Mouse (Mus musculus) olfactory bulb, adult 2 months (tissue): ENCODE data around the gene Prelp. TPM values are rescaled to one million over a fixed set of nuclear protein-coding genes. Genes with fewer than 3 reads are reported as not detected.

Experiments used
- H3K27ac ChIP-seq: fragments of 200-500 bp; 2 replicates; pipeline ENCODE4 v1.5.1; 2012; ENCODE audit warnings: low read depth, low read length; ENCODE audit not compliant: insufficient read depth
- H3K4me1 ChIP-seq: fragments of 200-500 bp; 2 replicates; pipeline ENCODE4 v1.6.1; 2012; ENCODE audit warnings: low read length; ENCODE audit not compliant: control insufficient read depth, insufficient read depth
- H3K4me3 ChIP-seq: fragments of 200-500 bp; 2 replicates; pipeline ENCODE4 v1.5.1; 2012; ENCODE audit warnings: mild to moderate bottlenecking, low read depth, low read length, moderate library complexity; ENCODE audit not compliant: insufficient read depth
- CTCF ChIP-seq: fragments of 200-500 bp; IDR thresholded peaks from 2 replicates; pipeline ENCODE4 v1.5.1; 2012; ENCODE audit warnings: low read depth, mild to moderate bottlenecking, low read length, moderate library complexity; ENCODE audit not compliant: insufficient read depth
- POLR2A ChIP-seq: fragments of 200-500 bp; IDR thresholded peaks from 2 replicates; pipeline ENCODE4 v1.6.1; 2012; ENCODE audit warnings: mild to moderate bottlenecking, low read depth, low read length, moderate library complexity; ENCODE audit not compliant: insufficient read depth
- WGBS: fragments of 180-500 bp; shearing (Covaris S2); methylation state at CpG from one replicate; pipeline ENCODE4 v1.1.7; 2018; 5-methylcytosine and 5-hydroxymethylcytosine counted together
- polyA plus RNA-seq: library from polyadenylated mRNA; stranded (reverse); fragments of >200 nt; gene quantifications from 2 replicates; pipeline ENCODE4 v1.2.4, GENCODE M21; 2012; ENCODE audit warnings: low replicate concordance; ENCODE audit not compliant: missing spikeins, insufficient read depth, insufficient read length

Gene Prelp
- polyA plus RNA-seq, 1 experiment, result not detected

DNA sequence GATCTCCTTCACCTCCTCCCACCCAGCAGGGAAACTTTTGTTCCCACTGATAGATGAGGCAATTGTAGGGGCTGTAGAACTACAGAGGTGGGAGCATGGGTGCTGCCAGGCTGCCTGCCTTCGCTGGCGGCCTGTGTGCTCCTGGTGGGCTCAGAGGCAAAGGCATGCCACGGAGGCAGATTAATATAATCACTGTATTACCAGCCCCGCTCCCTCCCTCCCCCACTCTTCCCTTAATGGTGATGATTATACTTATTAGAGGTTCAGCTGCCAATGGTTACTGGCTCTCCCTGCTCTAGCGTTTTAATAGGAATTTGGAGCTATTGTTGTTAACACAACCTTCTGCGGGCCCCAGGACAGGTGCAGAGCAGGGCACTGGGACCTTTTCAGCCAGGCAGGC, 39.4 kb downstream of the Prelp start:
- H3K27ac ChIP-seq, result no peak overlapping the region
- no peak overlapping the region for H3K4me3 ChIP-seq
- TF ChIP-seq POLR2A (no peak), CTCF (no peak)
- 19% methylated on average over 6 of the region's 6 CpGs for WGBS
- H3K4me1 ChIP-seq, result peaks cover 46% of the 10 kb centered on the region

DNA sequence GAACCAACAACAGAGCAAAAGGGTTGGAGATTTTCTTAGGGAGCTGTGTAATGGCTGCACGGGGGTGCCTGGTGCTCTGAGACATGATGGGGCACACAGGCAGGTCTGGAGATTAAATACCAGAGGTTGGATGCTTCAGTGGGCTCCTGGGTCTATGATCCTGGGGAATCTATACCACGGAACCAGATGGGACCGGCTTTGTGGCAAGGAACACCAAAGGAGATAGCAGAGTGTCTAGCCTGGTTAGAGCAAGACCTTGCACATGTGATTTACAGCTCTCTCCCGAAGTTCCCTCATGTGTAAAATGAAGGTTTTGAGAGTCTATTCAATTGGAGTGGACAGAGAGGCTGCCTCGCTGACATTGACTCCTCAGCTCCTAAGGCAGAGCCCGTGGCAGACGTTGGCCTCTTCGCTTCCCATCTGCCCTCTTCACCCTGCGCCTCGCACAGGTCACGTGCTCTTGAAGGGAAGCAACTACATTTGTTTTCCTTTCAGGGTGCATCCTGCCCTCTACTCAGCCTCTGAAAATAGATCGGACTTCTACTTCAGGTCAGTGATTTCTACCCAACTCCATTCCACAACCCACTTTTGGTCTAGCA, 42.3 kb downstream of the Prelp start:
- H3K27ac ChIP-seq, result no peak overlapping the region
- WGBS, result 92% methylated on average over 12 of the region's 12 CpGs
- H3K4me3 ChIP-seq, result no peak overlapping the region
- H3K4me1 ChIP-seq, result peaks cover 28% of the 10 kb centered on the region
- no peak for TF ChIP-seq POLR2A
- TF ChIP-seq CTCF, result no peak

DNA sequence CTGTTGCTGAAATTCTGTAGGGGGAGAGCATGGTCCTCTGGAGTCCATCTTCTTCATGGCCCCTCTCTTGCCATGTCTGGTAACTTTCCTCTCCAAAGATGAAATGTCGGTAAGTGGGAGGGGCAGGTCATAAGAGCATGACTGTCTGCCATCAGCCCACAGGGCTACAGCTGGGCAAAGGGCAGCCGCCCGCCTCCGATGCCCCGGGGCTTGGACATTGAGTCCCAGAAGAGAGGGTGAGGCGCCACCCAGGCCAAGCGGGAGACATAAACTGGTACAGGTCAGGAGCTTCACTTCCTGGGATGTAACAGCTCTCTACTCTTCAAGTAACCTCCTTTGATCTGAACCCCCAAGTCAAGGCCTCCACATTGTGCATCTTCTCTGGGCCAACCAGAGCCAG, 44.3 kb downstream of the Prelp start:
- 94% methylated on average over 7 of the region's 7 CpGs for WGBS
- no peak overlapping the region for H3K27ac ChIP-seq
- H3K4me1 ChIP-seq, result peaks cover 12% of the 10 kb centered on the region
- TF ChIP-seq POLR2A (no peak), CTCF (no peak)
- H3K4me3 ChIP-seq, result no peak overlapping the region

DNA sequence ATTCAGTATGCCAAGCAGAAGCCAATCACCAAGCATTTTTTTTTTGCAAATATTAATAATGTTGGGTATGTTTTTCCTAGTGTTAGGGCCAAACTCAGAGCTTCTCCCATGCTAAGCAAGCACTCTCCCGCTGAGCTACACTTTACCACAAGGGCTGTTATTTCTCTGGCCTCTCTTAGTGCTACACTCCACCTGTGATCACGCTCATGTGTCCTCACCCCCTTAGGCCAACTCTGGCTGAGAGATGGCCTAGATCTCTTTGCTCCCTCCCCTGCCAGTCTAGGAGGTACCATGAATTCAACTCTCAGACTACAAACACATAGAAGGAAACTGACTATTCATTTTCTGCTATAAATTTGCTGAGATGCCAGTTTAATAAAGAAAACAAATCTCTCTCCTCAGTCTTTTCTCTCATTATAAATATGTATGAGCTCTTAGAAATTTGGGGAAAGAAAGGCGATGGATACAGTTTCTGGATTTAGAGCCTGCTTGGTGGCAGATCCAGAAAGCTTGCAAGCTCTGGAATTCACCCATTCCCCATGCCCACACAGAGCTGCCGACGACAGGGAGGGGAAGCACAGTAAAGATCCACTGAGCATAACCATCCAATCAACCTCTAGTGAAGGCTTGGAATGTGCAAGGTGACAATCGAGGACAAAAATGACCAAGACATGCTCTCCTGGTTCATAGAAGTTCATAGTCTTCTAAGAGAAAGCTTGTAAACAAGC, 48.0 kb downstream of the Prelp start:
- Histone ChIP-seq H3K4me1 (peaks cover 6% of the 10 kb centered on the region), H3K27ac (no peak overlapping the region), H3K4me3 (no peak overlapping the region)
- WGBS, result 70% methylated on average over 6 of the region's 6 CpGs
- TF ChIP-seq CTCF, result no peak

DNA sequence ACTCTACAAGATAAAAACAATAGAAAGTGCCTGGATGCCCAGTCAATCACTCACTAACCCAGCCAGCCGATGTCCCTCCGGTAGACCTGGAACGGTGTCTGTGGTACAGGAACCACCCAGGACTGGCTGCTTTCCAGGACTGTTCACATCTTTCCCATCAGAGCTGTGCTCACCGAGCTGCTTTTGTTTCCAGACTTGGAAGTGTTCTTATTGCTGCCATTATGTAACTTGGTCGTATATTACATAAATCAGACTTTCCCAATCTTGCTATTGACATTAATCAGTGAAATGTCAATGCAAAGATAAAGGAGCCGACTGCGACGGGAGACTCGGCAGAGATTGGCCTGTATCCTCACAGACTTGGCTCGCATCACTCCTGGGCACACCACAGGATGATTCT, 50.0 kb downstream of the Prelp start:
- Histone ChIP-seq H3K27ac (no peak overlapping the region), H3K4me1 (peaks cover 6% of the 10 kb centered on the region), H3K4me3 (no peak overlapping the region)
- WGBS, result 69% methylated on average over 10 of the region's 10 CpGs
- TF ChIP-seq POLR2A (no peak), CTCF (no peak)

DNA sequence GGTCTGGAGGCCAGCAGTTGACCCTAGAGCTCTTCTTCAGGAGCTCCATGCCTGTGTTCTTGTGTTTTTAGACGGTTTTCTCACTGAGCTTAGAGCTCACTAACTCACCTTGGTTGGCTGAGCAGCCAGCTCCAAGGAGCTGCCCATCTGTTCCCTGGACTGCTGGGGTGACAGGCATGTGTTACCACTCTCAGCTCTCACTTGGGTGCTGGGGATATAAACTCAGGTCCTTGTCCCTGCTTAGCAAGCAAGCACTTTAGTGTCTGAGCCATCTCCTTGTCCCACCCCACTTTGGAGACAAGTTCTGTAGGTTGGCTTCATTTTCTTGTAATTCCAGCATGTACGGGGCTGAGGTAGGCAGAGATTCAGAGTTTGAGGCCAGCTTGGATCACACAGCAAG, 52.0 kb downstream of the Prelp start:
- Histone ChIP-seq H3K4me3 (no peak overlapping the region), H3K27ac (no peak overlapping the region), H3K4me1 (peaks cover 1% of the 10 kb centered on the region; the same call in 1 of the 2 replicates)
- no peak for TF ChIP-seq CTCF
- no peak for TF ChIP-seq POLR2A
- WGBS, result 86% methylated on average over 2 of the region's 2 CpGs

DNA sequence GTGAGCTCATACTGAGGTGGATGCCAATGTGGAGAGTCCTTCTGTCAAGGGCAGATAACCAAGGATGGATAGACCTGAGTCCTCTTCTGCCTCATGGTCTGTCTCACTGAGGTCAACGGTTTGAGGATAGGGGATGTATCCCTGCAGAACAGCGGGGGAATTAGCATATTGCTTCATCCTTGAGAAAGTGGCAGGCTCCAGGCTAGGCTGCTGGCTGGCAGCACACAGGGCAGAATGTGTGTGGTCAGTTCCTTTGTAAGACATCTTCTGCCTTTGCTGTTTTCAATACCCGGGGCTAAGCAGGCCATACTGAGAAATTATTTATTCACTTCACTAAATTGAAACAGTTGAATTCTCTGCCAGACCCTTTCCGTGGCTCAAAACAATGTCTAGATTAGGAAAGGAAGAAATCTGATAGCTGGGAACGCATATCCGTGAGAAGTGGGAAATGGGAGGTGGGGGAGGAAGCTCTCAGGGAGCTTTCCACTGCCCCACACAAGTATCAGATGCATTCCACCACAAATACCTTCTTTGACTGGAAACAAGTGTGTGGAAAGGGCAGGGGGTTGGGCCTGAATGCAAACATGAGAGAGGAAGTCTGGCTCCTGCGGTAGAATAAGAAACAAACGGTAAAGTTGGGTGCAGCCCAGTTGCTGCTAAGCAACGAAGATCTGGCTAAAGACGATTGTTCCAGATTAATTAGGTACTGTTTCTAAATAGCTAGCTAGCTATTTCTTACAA, 57.8 kb downstream of the Prelp start:
- peak overlapping the region; percentile 26; the same call in 1 of the 2 replicates for H3K27ac ChIP-seq
- WGBS, result 17% methylated on average over 10 of the region's 10 CpGs
- TF ChIP-seq CTCF (no peak), POLR2A (no peak)
- peaks cover 20% of the 10 kb centered on the region for H3K4me1 ChIP-seq
- H3K4me3 ChIP-seq, result no peak overlapping the region

DNA sequence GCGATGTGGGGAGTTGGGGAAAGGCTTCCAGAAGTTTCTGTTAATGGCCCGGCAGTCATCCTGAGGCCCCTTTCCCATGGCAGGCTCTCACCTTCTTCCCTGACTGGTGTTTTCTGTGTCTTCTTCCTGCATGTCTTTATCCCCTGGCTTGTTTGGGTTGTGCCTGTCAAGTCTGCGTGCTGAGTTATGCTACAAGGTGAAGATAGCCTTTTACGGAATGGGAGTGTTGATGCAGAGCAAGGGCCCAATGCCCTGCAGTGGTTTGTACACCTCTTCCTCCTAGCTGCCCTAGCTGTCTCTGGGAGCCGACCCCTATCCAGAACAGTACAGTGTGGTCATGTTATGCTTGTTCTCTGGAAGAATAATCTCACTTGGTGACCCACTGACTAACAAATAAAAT, 60.2 kb downstream of the Prelp start:
- no peak for TF ChIP-seq CTCF
- no peak for TF ChIP-seq POLR2A
- H3K4me1 ChIP-seq, result peaks cover 34% of the 10 kb centered on the region
- no peak overlapping the region for H3K27ac ChIP-seq
- H3K4me3 ChIP-seq, result no peak overlapping the region
- WGBS, result 76% methylated on average over 5 of the region's 5 CpGs

Other genes with a start within 250 kb of the Prelp start
- gene Lax1, start 231.3 kb downstream of the Prelp start, polyA plus RNA-seq, result not detected in 2 replicates
- gene Atp2b4, start 120.4 kb downstream of the Prelp start, polyA plus RNA-seq, result 167 TPM in 1 of 2 replicates, not detected in the other
- not detected in 2 replicates for gene Optc, start 13.4 kb downstream of the Prelp start, polyA plus RNA-seq
- not detected in 2 replicates for gene Fmod, start 115.8 kb upstream of the Prelp start, polyA plus RNA-seq
- gene Btg2, start 157.7 kb upstream of the Prelp start, polyA plus RNA-seq, result 111 and 168 TPM in 2 replicates
- not detected in 2 replicates for gene Chit1, start 189.8 kb upstream of the Prelp start, polyA plus RNA-seq